Mouse (Mus musculus): Measurements from ENCODE around the gene Foxo1. TPM values are rescaled to one million over a fixed set of nuclear protein-coding genes. Genes with fewer than 3 reads are reported as not detected.

Foxo1 gene
- polyA plus RNA-seq, 1 experiment from 2014 or later, result 2.6 TPM

DNA sequence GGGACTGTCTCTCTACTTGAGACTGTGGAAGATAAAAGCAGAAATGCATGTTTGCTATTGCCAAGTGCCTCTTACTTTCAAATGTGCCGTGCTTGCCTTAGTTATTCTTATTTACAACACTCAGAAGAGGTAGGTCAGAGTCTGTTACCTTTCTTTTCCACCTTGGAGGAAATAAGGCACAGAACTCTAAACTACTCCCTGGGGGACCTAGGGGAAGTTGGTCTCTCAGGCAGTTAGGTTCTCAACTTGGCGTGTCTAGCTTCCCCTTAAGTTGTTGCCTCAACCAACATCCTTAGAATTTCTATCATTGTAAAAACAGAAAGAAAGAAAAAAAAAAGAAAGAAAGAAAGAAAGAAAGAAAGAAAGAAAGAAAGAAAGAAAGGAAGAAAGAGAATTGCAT lies 124.4 kb downstream of the Foxo1 start:
- Histone ChIP-seq H3K27me3 (no peaks in the 10 kb centered on the region), H3K4me3 (replicated peaks) (no peak overlapping the region), H3K9me3 (no peaks in the 10 kb centered on the region), H3K9ac (replicated peaks) (no peak overlapping the region), H3K4me1 (replicated peaks) (no peaks in the 10 kb centered on the region), H3K36me3 (no peaks in the 10 kb centered on the region), H3K4me2 (replicated peaks) (no peak overlapping the region), H3K27ac (no peak overlapping the region)
- ATAC-seq, result no peak
- WGBS, result 93% methylated on average over 2 of the region's 2 CpGs

DNA sequence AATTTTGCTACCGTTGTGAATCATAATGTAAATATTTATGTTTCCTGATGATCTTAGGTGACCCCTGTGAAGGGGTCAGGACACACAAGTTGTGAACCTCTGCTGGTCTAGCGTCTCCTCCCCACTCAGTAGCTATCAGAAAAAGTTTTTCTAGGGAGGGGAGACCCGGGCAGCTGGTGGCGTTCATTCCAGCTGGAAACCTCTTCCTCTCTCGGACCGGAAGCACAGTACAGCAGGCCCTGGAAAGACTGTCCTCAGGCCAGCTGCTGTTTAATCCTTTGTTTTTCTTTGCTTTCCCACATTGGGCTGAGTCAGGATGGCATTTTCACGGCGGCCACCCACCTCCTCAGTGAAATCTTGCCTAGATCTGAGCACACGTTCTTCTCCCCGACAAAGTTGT lies 125.0 kb downstream of the Foxo1 start:
- H3K4me3 ChIP-seq (replicated peaks), result no peak overlapping the region
- H3K27ac ChIP-seq, result no peak overlapping the region
- H3K4me1 ChIP-seq (replicated peaks), result no peaks in the 10 kb centered on the region
- no peaks in the 10 kb centered on the region for H3K9me3 ChIP-seq
- H3K4me2 ChIP-seq (replicated peaks), result no peak overlapping the region
- H3K9ac ChIP-seq (replicated peaks), result no peak overlapping the region
- 84% methylated on average over 10 of the region's 10 CpGs for WGBS
- ATAC-seq, result no peak
- 0 out of 2 replicates have a peak, but pooled peaks cover 3% of the 10 kb centered on the region for H3K27me3 ChIP-seq
- no peaks in the 10 kb centered on the region for H3K36me3 ChIP-seq

DNA sequence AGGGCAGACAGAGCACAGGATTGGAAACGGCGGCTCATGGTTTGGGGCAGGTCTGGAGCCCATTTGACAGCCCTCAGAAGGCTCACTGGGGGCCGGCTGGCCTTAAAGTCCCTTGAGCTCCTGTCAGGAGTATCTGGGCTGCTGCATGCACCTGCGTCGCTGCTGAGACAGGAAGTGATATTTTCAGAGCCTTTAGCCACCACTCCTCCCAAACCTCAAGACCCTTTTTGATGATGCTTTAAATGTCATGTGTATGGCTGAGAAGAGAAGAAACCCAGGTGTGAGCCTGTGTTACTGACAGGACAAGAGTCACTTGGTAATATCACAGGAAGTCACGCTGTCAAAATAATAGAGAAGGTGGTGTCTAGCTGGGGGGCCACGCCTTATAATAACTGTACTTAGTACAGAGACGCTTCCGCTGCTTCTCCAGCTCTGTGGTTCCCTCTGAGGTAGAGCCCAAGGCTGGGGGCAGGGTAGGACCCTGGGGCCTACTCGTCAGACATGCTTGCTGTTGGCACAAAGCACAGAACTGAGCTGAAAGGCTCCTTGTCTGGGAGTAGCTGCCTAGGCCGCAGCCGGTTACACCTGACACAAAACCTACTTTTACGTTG lies 128.1 kb downstream of the Foxo1 start:
- Histone ChIP-seq H3K27me3 (peaks cover 24% of the 10 kb centered on the region; the same call in 1 of the 2 replicates), H3K4me3 (replicated peaks) (no peak overlapping the region), H3K4me2 (replicated peaks) (no peak overlapping the region), H3K27ac (no peak overlapping the region), H3K36me3 (no peaks in the 10 kb centered on the region), H3K9ac (replicated peaks) (no peak overlapping the region), H3K9me3 (no peaks in the 10 kb centered on the region), H3K4me1 (replicated peaks) (peaks cover 10% of the 10 kb centered on the region)
- WGBS, result 92% methylated on average over 13 of the region's 13 CpGs
- no peak for ATAC-seq

DNA sequence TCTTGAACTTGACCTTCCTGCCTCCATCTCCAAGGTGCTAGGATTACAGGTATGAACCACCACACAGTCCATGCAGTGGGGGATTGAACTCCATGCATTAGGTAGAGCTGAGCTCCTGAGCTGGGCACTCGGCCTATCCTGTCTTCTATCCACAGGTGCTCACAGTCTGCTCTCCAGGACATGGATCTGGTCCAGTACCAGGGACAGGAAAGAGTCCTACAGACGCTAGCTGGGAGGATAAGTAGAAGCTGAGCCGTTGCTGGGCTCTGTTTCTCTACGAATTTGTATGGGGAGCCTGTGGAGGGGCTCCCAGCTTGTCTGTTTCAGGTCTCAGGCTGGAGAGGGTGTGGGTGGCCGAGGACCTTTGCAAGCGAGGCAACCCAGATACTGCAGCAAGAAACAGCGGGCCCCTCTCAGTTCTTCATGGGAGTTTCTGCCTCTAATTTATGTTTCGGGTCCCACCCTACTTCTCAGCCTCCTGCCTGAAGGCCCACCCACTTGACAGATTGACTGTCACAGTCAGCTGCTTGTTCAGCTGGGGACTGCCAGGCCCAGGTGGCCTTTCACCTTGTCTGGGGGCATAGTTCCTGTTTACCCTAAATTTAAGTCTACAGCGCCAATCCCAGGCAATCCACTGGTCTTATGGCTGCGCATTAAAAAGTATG lies 128.9 kb downstream of the Foxo1 start:
- ATAC-seq, result no peak
- H3K4me2 ChIP-seq (replicated peaks), result no peak overlapping the region
- H3K4me3 ChIP-seq (replicated peaks), result no peak overlapping the region
- H3K4me1 ChIP-seq (replicated peaks), result peaks cover 16% of the 10 kb centered on the region
- no peak overlapping the region for H3K9ac ChIP-seq (replicated peaks)
- no peak overlapping the region for H3K27ac ChIP-seq
- WGBS, result 83% methylated on average over 10 of the region's 10 CpGs
- no peaks in the 10 kb centered on the region for H3K36me3 ChIP-seq
- H3K9me3 ChIP-seq, result no peaks in the 10 kb centered on the region
- H3K27me3 ChIP-seq, result peaks cover 30% of the 10 kb centered on the region

DNA sequence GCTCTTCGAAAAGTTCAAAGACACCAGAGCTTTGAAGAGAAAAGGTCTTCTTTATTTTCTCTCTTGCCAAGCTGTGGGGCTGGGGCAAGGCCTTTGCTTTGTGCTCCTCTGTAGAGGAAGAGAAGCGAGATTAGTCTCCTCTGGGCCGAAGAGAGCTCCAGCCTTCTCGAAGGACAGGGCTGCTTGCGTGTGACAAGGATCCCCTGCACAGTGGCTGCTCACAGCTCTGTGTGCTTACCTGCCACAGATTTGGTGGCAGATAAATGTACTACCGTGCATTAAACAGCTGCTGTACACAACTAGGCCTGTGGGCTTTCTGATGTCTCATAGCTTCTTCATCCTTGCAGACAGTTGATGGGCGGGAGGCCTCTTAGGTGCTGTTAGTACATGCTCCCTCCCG lies 129.8 kb downstream of the Foxo1 start:
- 76% methylated on average over 8 of the region's 8 CpGs for WGBS
- Histone ChIP-seq H3K36me3 (no peaks in the 10 kb centered on the region), H3K27me3 (peaks cover 30% of the 10 kb centered on the region), H3K4me2 (replicated peaks) (no peak overlapping the region), H3K4me3 (replicated peaks) (no peak overlapping the region), H3K4me1 (replicated peaks) (peaks cover 16% of the 10 kb centered on the region), H3K9me3 (no peaks in the 10 kb centered on the region), H3K9ac (replicated peaks) (no peak overlapping the region), H3K27ac (no peak overlapping the region)
- no peak for ATAC-seq

DNA sequence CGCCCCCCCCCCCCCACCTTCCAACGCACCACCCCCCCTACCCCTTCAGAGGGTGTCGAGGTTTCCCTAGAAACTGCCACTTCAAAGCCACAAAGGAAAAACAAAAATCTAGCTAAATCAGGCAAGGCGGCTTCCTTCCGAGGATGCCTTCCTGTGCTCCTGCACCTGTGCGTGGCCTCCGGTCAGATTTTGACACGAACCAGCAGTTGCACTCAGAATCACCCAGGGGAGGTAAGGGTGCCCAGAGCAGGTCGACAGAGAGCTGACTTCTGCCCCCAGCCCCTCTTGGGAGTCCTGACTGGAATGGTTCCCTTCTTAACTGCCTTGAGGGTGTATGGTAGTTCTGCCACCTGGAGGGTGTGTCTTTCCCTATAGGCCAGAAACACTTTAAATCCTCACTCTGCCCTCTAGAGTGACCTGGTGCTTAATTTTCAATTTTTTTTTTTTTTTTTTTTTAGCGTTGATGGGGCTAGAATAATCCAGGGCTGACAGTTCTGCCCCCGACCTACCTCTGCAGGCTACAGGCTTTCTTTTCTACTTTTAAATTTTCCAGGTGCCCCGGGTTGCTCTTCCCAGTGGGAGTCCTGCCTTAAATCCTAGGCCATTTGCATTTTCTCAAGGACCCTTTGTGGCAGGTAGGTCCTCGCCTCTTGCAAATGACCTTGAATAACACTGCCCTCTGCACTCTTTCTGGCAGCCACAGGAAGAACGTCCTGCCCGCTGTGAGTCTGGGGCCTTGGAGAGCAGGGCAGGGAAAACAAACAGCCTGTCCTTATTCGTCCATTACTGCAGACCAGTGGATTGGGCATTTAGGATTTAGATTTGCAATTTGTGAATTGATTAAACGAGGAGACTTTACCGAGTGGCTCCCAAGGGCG lies 132.4 kb downstream of the Foxo1 start:
- Histone ChIP-seq H3K9ac (replicated peaks) (no peak overlapping the region), H3K36me3 (no peaks in the 10 kb centered on the region), H3K4me1 (replicated peaks) (peaks cover 16% of the 10 kb centered on the region), H3K4me2 (replicated peaks) (peak overlapping the region; percentile 65), H3K4me3 (replicated peaks) (peak overlapping the region; percentile 31), H3K9me3 (no peaks in the 10 kb centered on the region), H3K27me3 (peaks cover 30% of the 10 kb centered on the region), H3K27ac (no peak overlapping the region)
- WGBS, result 12% methylated on average over 18 of the region's 19 CpGs
- no peak for ATAC-seq

DNA sequence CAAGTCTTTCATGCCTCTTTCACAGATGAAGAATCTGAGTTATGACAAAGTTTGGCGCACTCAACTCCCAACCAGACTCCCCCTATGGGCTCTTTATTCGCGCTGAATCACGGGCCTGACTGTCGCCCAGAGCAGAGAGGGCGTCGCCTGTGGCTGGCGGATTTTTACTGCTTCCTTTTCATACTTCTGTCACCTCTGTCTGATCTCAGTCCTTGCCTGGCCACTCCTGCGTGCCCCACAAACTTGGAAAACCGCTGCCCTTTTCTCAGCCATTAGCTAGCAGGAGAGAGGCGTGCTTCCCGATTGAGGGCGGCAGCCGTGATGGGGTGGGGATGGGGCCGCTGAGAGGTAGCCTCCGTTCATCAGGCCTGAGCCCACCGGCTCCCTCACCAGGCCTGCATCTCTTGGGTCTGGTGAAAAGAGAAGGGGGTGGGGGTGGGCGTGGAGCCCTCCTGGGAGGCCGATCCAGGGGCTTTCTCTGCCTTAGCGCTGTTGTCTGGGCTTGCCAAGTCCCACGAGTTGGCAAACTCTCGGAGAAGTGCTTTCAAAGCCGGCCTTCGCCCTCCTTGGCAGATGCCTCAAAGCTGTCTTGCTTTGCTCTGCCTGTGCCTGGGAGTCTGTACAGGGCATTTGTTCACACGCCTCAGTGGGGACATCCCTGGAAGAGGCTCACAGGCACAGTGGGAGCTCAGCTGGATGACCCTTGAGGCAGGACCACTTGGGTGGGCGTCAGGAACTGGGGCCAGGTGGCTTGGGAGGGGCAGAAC lies 133.2 kb downstream of the Foxo1 start:
- no peaks in the 10 kb centered on the region for H3K9me3 ChIP-seq
- H3K27ac ChIP-seq, result no peak overlapping the region; the same call in 1 of the 2 replicates
- ATAC-seq, result peak; percentile 87
- H3K27me3 ChIP-seq, result peaks cover 30% of the 10 kb centered on the region
- H3K9ac ChIP-seq (replicated peaks), result peak overlapping the region; percentile 59
- H3K4me1 ChIP-seq (replicated peaks), result peaks cover 16% of the 10 kb centered on the region
- H3K4me3 ChIP-seq (replicated peaks), result peak overlapping the region; percentile 31
- under 1% methylated on average over 26 of the region's 26 CpGs for WGBS
- H3K4me2 ChIP-seq (replicated peaks), result peak overlapping the region; percentile 65
- no peaks in the 10 kb centered on the region for H3K36me3 ChIP-seq

Other genes starting within 250 kb of the Foxo1 start
- gene Maml3, start 163.3 kb upstream of the Foxo1 start, polyA plus RNA-seq (2015; fragmentation: Nextera tagmentation; extraction: Ambion mirVana), result 8.3 and 8.6 TPM in 2 replicates

All from midbrain, embryonic 13.5 days (tissue).